In the genomic region with DNA sequence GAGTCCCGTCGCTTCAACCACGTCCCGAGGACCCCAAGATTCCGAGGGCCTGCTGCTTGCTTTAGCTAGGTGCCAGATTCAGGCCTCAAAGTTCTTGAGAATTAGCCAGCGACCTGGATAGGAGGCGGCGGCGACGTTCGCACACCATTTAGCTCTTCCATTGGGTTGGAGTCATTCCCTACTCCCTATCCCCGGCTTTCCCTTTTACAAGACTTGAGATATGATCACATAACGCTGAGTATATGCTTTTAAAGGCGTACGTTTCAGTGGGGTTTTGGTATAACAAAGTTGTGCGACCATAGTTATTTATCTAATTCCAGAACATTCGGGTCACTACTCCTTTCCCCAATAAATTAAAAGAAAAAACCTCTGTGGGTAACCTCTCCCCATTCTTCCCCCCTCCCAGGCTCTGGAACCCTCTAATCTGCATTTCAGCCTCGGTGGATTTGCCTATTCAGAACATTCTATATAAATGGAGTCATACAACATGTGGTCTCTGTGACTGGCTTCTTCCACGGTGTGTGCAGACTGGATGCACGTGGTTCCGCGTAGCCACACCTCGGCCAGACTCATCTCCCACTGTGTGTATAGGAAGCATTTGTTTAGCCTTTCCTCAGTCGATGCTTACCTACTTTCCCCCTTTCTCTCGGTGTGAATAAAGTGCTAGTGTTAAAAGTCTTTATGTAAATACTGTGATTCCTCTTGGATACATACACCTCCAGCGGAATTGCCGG, we compare ENCODE assay signal across 8 mouse cellular contexts. TPM values are rescaled to one million over a fixed set of nuclear protein-coding genes. Genes with fewer than 3 reads are reported as not detected.
DNase-seq lines count a peak whose midpoint lies in the region; ATAC-seq and TF ChIP-seq lines count a peak whose summit lies in the region.

A gene (minus strand): TSS at position 351 of the 734 bp plus-strand sequence.

- H3K27ac ChIP-seq in heart, embryonic 11.5 days (ENCODE audit: low read depth, low read length): no peak within 1 kb of the TSS
- no peak within 1 kb of the TSS for H3K27ac ChIP-seq in ES-E14 (ENCODE audit: insufficient read depth, low read depth, low read length, poor library complexity, severe bottlenecking)
- peak within 1 kb of the TSS; percentile 89 for H3K27ac ChIP-seq in embryonic facial prominence, embryonic 13.5 days
- peak within 1 kb of the TSS; percentile 22; the same call in 1 of the 2 replicates for H3K27ac ChIP-seq in intestine, embryonic 14.5 days (ENCODE audit: low read depth)

- 18% methylated on average over 27 of the region's 27 CpGs for WGBS in heart, embryonic 11.5 days (ENCODE audit: insufficient replicate concordance)
- 15% methylated on average over 27 of the region's 27 CpGs for WGBS in embryonic facial prominence, embryonic 13.5 days
- WGBS in intestine, embryonic 14.5 days: 14% methylated on average over 27 of the region's 27 CpGs

- H3K9me3 ChIP-seq in heart, embryonic 11.5 days (replicated peaks; ENCODE audit: control insufficient read depth, low read length): no peaks in the 10 kb centered on the region
- no peaks in the 10 kb centered on the region for H3K9me3 ChIP-seq in ES-E14 (ENCODE audit: control insufficient read depth, insufficient read depth, low read depth, low read length)
- no peaks in the 10 kb centered on the region for H3K9me3 ChIP-seq in embryonic facial prominence, embryonic 13.5 days
- H3K9me3 ChIP-seq in intestine, embryonic 14.5 days (ENCODE audit: control insufficient read depth, low read length): no peaks in the 10 kb centered on the region

- H3K36me3 ChIP-seq in heart, embryonic 11.5 days (ENCODE audit: control insufficient read depth, insufficient read depth, low read length): no peaks in the 10 kb centered on the region
- H3K36me3 ChIP-seq in ES-E14 (ENCODE audit: control insufficient read depth, insufficient read depth, low read length, poor library complexity, severe bottlenecking): no peaks in the 10 kb centered on the region
- no peaks in the 10 kb centered on the region for H3K36me3 ChIP-seq in embryonic facial prominence, embryonic 13.5 days
- no peaks in the 10 kb centered on the region for H3K36me3 ChIP-seq in intestine, embryonic 14.5 days (ENCODE audit: control insufficient read depth, insufficient read depth, low read length)

- H3K4me3 ChIP-seq in heart, embryonic 11.5 days (ENCODE audit: low read depth, low read length): peak within 1 kb of the TSS; percentile 76
- H3K4me3 ChIP-seq in ES-E14 (ENCODE audit: insufficient read depth in 1 of 2, low read depth in 1 of 2, low read length in 2 of 2, poor library complexity in 1 of 2, severe bottlenecking in 1 of 2): peak within 1 kb of the TSS; percentile 64 to 89
- peak within 1 kb of the TSS; percentile 84 for H3K4me3 ChIP-seq in embryonic facial prominence, embryonic 13.5 days
- H3K4me3 ChIP-seq in intestine, embryonic 14.5 days (ENCODE audit: low read depth, low read length): peak within 1 kb of the TSS; percentile 72

- peaks cover 9% of the 10 kb centered on the region for H3K4me1 ChIP-seq in heart, embryonic 11.5 days (ENCODE audit: control insufficient read depth, insufficient read depth, low read length)
- H3K4me1 ChIP-seq in ES-E14 (ENCODE audit: control insufficient read depth in 2 of 2, insufficient read depth in 2 of 2, low read length in 2 of 2, poor library complexity in 1 of 2): peaks cover 8 to 11% of the 10 kb centered on the region in 2 experiments; a peak in 2 of 4 replicates
- H3K4me1 ChIP-seq in embryonic facial prominence, embryonic 13.5 days: peaks cover 51% of the 10 kb centered on the region
- peaks cover 24% of the 10 kb centered on the region for H3K4me1 ChIP-seq in intestine, embryonic 14.5 days (replicated peaks; ENCODE audit: control insufficient read depth, insufficient read depth, low read length)

- DNase-seq in heart, postnatal 14 days: no peak
- no peak for DNase-seq in ES-E14 (ENCODE audit: low read depth, low spot score)
- DNase-seq in intestine, embryonic 14.5 days (ENCODE audit: low spot score): peak; percentile 59
- no peak for DNase-seq in spleen, adult 12 weeks (ENCODE audit: low spot score)
- DNase-seq in spleen, postnatal 10 days (ENCODE audit: low spot score in 2 of 2): no peak

- in situ Hi-C loops in ES-E14 (cut with MboI; ENCODE audit: low sequenced_read_pairs in 2 of 2, unreplicated experiment in 2 of 2): no loop called here

- peak within 1 kb of the TSS; percentile 93 for H3K4me2 ChIP-seq in heart, embryonic 11.5 days
- H3K4me2 ChIP-seq in embryonic facial prominence, embryonic 13.5 days: peak within 1 kb of the TSS; percentile 72
- H3K4me2 ChIP-seq in intestine, embryonic 14.5 days (ENCODE audit: low read length): peak within 1 kb of the TSS; percentile 75

- H3K27me3 ChIP-seq in heart, embryonic 11.5 days (ENCODE audit: control insufficient read depth, insufficient read depth, low read length): peaks cover 15% of the 10 kb centered on the region
- H3K27me3 ChIP-seq in embryonic facial prominence, embryonic 13.5 days: peaks cover 20% of the 10 kb centered on the region
- peaks cover 15% of the 10 kb centered on the region for H3K27me3 ChIP-seq in intestine, embryonic 14.5 days (replicated peaks; ENCODE audit: control insufficient read depth, insufficient read depth, low read length)

- no peak for ATAC-seq in heart, embryonic 11.5 days (replicated peaks; ENCODE audit: insufficient number of reproducible peaks, low FRiP score, low TSS enrichment)
- no peak for ATAC-seq in embryonic facial prominence, embryonic 13.5 days (ENCODE audit: insufficient number of reproducible peaks, insufficient read depth, low FRiP score, low TSS enrichment, low read depth)
- ATAC-seq in intestine, embryonic 14.5 days (replicated peaks; ENCODE audit: low FRiP score, low TSS enrichment, low read depth): no peak
- ATAC-seq in megakaryocyte-erythroid progenitor cell, adult 5-6 weeks (replicated peaks; ENCODE audit: low FRiP score, low TSS enrichment, poor library complexity, severe bottlenecking): peak; percentile 2; the same call in 1 of the 2 replicates

- intact Hi-C loops in heart, postnatal 14 days (cut with DNase I): loop anchor here (5.0 kb wide), 2 partner anchors 60 to 195 kb away; a partner anchor contains a TSS

- peak within 1 kb of the TSS; percentile 79 for H3K9ac ChIP-seq in heart, embryonic 11.5 days (ENCODE audit: low read depth, low read length)
- peak within 1 kb of the TSS; percentile 74 for H3K9ac ChIP-seq in ES-E14 (ENCODE audit: insufficient read depth, low read depth, low read length, poor library complexity, severe bottlenecking)
- H3K9ac ChIP-seq in embryonic facial prominence, embryonic 13.5 days: peak within 1 kb of the TSS; percentile 93
- H3K9ac ChIP-seq in intestine, embryonic 14.5 days (ENCODE audit: low read length): peak within 1 kb of the TSS; percentile 69

TF ChIP-seq in ES-E14, 5 proteins besides CTCF, POLR2A, EP300 and RAD21:
- TF ChIP-seq CHD2 (IDR thresholded peaks at IDR 0.05; ENCODE audit: low read depth, low read length): no peak
- TF ChIP-seq MAFK (IDR thresholded peaks at IDR 0.05; ENCODE audit: insufficient read depth, low read depth, low read length): no peak
- no peak for TF ChIP-seq ZC3H11A (IDR thresholded peaks at IDR 0.05; ENCODE audit: borderline replicate concordance, low read depth, low read length)
TF ChIP-seq in ES-E14: peak in this region for 0.

RNA-seq across cellular contexts. Expression of the gene that starts here (rescaled TPM):
- polyA plus RNA-seq in heart, embryonic 11.5 days (2014; fragmentation: Nextera tagmentation; extraction: Ambion mirVana): 5.8 and 6.4 TPM in 2 replicates
- total RNA-seq in heart, postnatal 14 days (2021): 1 to 10 TPM; 6.8 to 7.5 TPM
- 28.5 and 35.5 TPM in 2 replicates for total RNA-seq in ES-E14 (2012; rRNA removed)
- 28.3 and 31.2 TPM in 2 replicates for polyA plus RNA-seq in embryonic facial prominence, embryonic 13.5 days (2015; fragmentation: Nextera tagmentation; extraction: Ambion mirVana)
- 11.8 and 13.2 TPM in 2 replicates for polyA plus RNA-seq in intestine, embryonic 14.5 days (2014; fragmentation: Nextera tagmentation; extraction: Ambion mirVana)
- not detected in 2 replicates for total RNA-seq in megakaryocyte-erythroid progenitor cell, adult 5-6 weeks (2014; fragmentation: Nextera tagmentation)
- not detected in 2 replicates for total RNA-seq in megakaryocyte-erythroid progenitor cell, adult 5-6 weeks (2017)

Comparison
In these comparisons a context has a peak if more than half of its experiments do, and no peak if none do; other contexts are left out.
1. RNA of the gene that starts here (total RNA-seq): 28.5 to 35.5 TPM in ES-E14 and 6.8 to 7.5 TPM in heart, postnatal 14 days; not detected in megakaryocyte-erythroid progenitor cell, adult 5-6 weeks; every median in the first group is over 4 times any median in the second.
2. Peak in ATAC-seq in megakaryocyte-erythroid progenitor cell, adult 5-6 weeks; RNA of the gene not detected or under 1 TPM.
3. H3K27ac ChIP-seq: peak in embryonic facial prominence, embryonic 13.5 days (single experiment) and intestine, embryonic 14.5 days (single experiment); none in heart, embryonic 11.5 days (single experiment) and ES-E14 (single experiment).
4. Peak in every context shown above with its lines, with median percentiles within 50 percentile points of each other: H3K4me2 ChIP-seq, H3K4me3 ChIP-seq and H3K9ac ChIP-seq.